ENCODE assay signal across 11 mouse cellular contexts in the genomic region with DNA sequence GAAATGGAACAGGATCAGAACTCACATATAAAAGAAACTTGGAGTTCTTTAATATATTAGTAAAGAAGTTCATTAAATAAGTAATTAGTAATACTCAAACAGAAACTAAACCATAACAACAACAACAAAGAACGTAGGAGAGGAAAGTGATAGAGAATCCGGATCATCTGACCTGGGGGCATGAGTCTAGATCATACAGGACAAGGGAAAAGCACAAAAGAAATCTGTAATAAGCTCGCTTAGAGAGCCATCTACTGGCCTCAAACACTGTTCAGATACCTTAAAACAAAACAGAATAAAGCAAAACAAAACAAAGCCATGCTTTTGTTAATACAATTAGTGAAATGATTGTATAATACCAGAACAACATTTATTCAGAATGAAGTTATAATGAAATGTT. TPM values are rescaled to one million over a fixed set of nuclear protein-coding genes. Genes with fewer than 3 reads are reported as not detected.
DNase-seq lines count a peak whose midpoint lies in the region; ATAC-seq lines count a peak whose summit lies in the region.
"Had no signal": no experiment of that assay in that cellular context is flagged by ENCODE, and none has a peak within 500 bp of the region (broad histone marks: within the 10 kb centered on the region; RNA-seq: fewer than 3 reads in every experiment).

No protein-coding gene starts in this region.

- H3K4me3 ChIP-seq in midbrain, embryonic 16.5 days (ENCODE audit: low read depth, low read length): no peak overlapping the region

- DNase-seq in kidney, postnatal 14 days: peak; percentile 21
- no peak for DNase-seq in kidney, adult 18-20 months
- peak; percentile 47 for DNase-seq in Muller cell, postnatal 12 days (ENCODE audit: inconsistent ontology term)
- peak; percentile 12 for DNase-seq in brain, embryonic 18.5 days (ENCODE audit: low read depth, low spot score)
- DNase-seq in adrenal gland, adult 2 months: no peak
- DNase-seq in lung, postnatal 36 days: no peak
- DNase-seq: cerebellum, postnatal 25 days; gastrocnemius, postnatal 14 days; lung, adult 18-20 months had no signal

- 0 out of 2 replicates have a peak, but pooled peaks cover 2% of the 10 kb centered on the region for H3K4me1 ChIP-seq in midbrain, embryonic 16.5 days (ENCODE audit: control insufficient read depth, insufficient read depth, low read length)

- ATAC-seq in midbrain, embryonic 16.5 days: peak; percentile 86

- 12% methylated on average over 3 of the region's 3 CpGs for WGBS in midbrain, embryonic 16.5 days

- no peaks in the 10 kb centered on the region for H3K36me3 ChIP-seq in midbrain, embryonic 16.5 days (ENCODE audit: control insufficient read depth, insufficient read depth, low read length)

- no peaks in the 10 kb centered on the region for H3K9me3 ChIP-seq in midbrain, embryonic 16.5 days (replicated peaks; ENCODE audit: control insufficient read depth, low read length, poor library complexity, severe bottlenecking)

- no peak overlapping the region for H3K27ac ChIP-seq in midbrain, embryonic 16.5 days (ENCODE audit: low read length)

- no peaks in the 10 kb centered on the region for H3K27me3 ChIP-seq in midbrain, embryonic 16.5 days (ENCODE audit: control insufficient read depth, insufficient read depth, low read depth, low read length)

- H3K9ac ChIP-seq in midbrain, embryonic 16.5 days (ENCODE audit: low read depth, low read length): no peak overlapping the region

- no peak overlapping the region for H3K4me2 ChIP-seq in midbrain, embryonic 16.5 days (ENCODE audit: low read length)

RNA-seq across cellular contexts. Expression of gene Pln, which starts 31.6 kb away (rescaled TPM):
- 0.75 and 0.88 TPM in 2 replicates for polyA plus RNA-seq in midbrain, embryonic 16.5 days (2015; fragmentation: Nextera tagmentation; extraction: Ambion mirVana)
- under 1 TPM; 0.35 to 0.41 TPM for total RNA-seq in adrenal gland, adult 2 months (2021)
- 0.35 and 0.47 TPM in 2 replicates for polyA plus RNA-seq in adrenal gland, adult 2 months (2012; rRNA removed)
- total RNA-seq: neutrophil, adult 5-6 weeks had no signal

Comparison
In these comparisons a context has a peak if more than half of its experiments do, and no peak if none do; other contexts are left out.
1. DNase-seq: peak in kidney, postnatal 14 days (single experiment), Muller cell, postnatal 12 days (single experiment) and brain, embryonic 18.5 days (single experiment); none in kidney, adult 18-20 months (single experiment), adrenal gland, adult 2 months (single experiment) and lung, postnatal 36 days (single experiment).